Mouse (Mus musculus): Measurements from ENCODE around the gene Nphs1. TPM values are rescaled to one million over a fixed set of nuclear protein-coding genes. Genes with fewer than 3 reads are reported as not detected.
"Not testable (repeated sequence)": the region's sequence is repeated elsewhere in the genome, so short reads cannot be mapped to it uniquely, and the experiment has no call there.

Gene Nphs1
- total RNA-seq, 4 experiments from 2014 or later, result not detected

- no peak for DNase-seq (ENCODE audit: low spot score)
These were observed 32.8 kb downstream of the Nphs1 start for GRCm38 (mm10) chr7:30490957-30491307.

GRCm38 (mm10) chr7:30492765-30493164 lies 34.6 kb downstream of the Nphs1 start:
- DNase-seq (ENCODE audit: low spot score), result peak; percentile 72

GRCm38 (mm10) chr7:30493401-30493931 lies 35.4 kb downstream of the Nphs1 start, which contains the start of gene Prodh2:
Gene Prodh2, plus strand, starts transcription at chr7:30493622.
- DNase-seq (ENCODE audit: low spot score), result no peak

GRCm38 (mm10) chr7:30495506-30496042 lies 37.5 kb downstream of the Nphs1 start:
- DNase-seq (ENCODE audit: low spot score), result not testable (repeated sequence)

- DNase-seq (ENCODE audit: low spot score), result not testable (repeated sequence)
These were observed 43.0 kb downstream of the Nphs1 start for GRCm38 (mm10) chr7:30501159-30501558.

GRCm38 (mm10) chr7:30508061-30508460 lies 49.9 kb downstream of the Nphs1 start:
- no peak for DNase-seq (ENCODE audit: low spot score)

- no peak for DNase-seq (ENCODE audit: low spot score)
These were observed 57.1 kb downstream of the Nphs1 start for GRCm38 (mm10) chr7:30515003-30515760.

GRCm38 (mm10) chr7:30518325-30518724 lies 60.2 kb downstream of the Nphs1 start:
- DNase-seq (ENCODE audit: low spot score), result no peak

- no peak for DNase-seq (ENCODE audit: low spot score)
These were observed 62.3 kb downstream of the Nphs1 start for GRCm38 (mm10) chr7:30520396-30520795.

- DNase-seq (ENCODE audit: low spot score), result no peak
These were observed 62.7 kb downstream of the Nphs1 start for GRCm38 (mm10) chr7:30520856-30521255.

- DNase-seq (ENCODE audit: low spot score), result no peak
These were observed 64.8 kb downstream of the Nphs1 start for GRCm38 (mm10) chr7:30522871-30523270.

GRCm38 (mm10) chr7:30524487-30524886 lies 66.4 kb downstream of the Nphs1 start:
- no peak for DNase-seq (ENCODE audit: low spot score)

GRCm38 (mm10) chr7:30525954-30526353 lies 67.8 kb downstream of the Nphs1 start:
- no peak for DNase-seq (ENCODE audit: low spot score)

- no peak for DNase-seq (ENCODE audit: low spot score)
These were observed 68.3 kb downstream of the Nphs1 start for GRCm38 (mm10) chr7:30526399-30526798.

GRCm38 (mm10) chr7:30526981-30527380 lies 68.9 kb downstream of the Nphs1 start:
- no peak for DNase-seq (ENCODE audit: low spot score)

- no peak for DNase-seq (ENCODE audit: low spot score)
These were observed 73.2 kb downstream of the Nphs1 start for GRCm38 (mm10) chr7:30531291-30531815.

GRCm38 (mm10) chr7:30532931-30533330 lies 74.8 kb downstream of the Nphs1 start:
- DNase-seq (ENCODE audit: low spot score), result no peak

- DNase-seq (ENCODE audit: low spot score), result no peak
These were observed 76.0 kb downstream of the Nphs1 start for GRCm38 (mm10) chr7:30533941-30534632.

GRCm38 (mm10) chr7:30534633-30535577 lies 76.8 kb downstream of the Nphs1 start, which contains the start of gene Arhgap33:
Gene Arhgap33, minus strand, starts transcription at chr7:30535060.
- peak; percentile 89 for DNase-seq (ENCODE audit: low spot score)

All from heart, adult 8-10 months (tissue).